20 mouse cellular contexts compared by ENCODE assay signal in the genomic region with DNA sequence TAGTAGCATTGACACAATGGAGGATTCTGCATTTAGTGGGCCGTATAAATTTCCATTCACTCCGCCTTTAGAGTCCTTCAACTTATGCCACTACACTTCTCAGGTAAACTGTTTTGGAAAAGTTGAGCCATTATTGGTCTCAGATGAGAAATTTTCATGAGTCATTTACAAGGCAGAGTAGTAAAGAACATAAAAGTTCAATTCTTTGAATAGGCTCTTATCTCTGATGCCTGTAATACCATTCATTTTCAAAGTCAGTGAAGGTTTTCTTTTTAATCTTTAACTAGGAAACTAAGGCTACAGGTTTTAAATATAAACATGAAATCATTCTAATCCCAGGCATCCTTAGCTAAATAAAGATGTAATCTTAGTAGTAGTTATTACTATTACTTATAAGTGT.
"Had no signal": no experiment of that assay in that cellular context is flagged by ENCODE, and none has a peak within 500 bp of the region (broad histone marks: within the 10 kb centered on the region; RNA-seq: fewer than 3 reads in every experiment).

No protein-coding gene starts in this region.

- ATAC-seq: midbrain, embryonic 13.5 days; midbrain, embryonic 15.5 days had no signal

- H3K4me3 ChIP-seq: midbrain, embryonic 10.5 days; midbrain, embryonic 13.5 days; midbrain, embryonic 15.5 days; myocyte; neural tube, embryonic 13.5 days; neural tube, embryonic 15.5 days; stomach, embryonic 15.5 days had no signal

- DNase-seq: lung, adult 18-20 months; lung, embryonic 14.5 days; lung, postnatal 10 days; lung, postnatal 4 days; retina, postnatal 1 day; right cerebral cortex, adult 18-20 months; right cerebral cortex, postnatal 25 days; right cerebral cortex, postnatal 4 days; spleen, adult 18-20 months; thymus, adult 2 months; thymus, postnatal 25 days; thymus, postnatal 4 days had no signal

- H3K4me1 ChIP-seq: midbrain, embryonic 10.5 days; midbrain, embryonic 13.5 days; midbrain, embryonic 15.5 days; neural tube, embryonic 13.5 days; neural tube, embryonic 15.5 days; stomach, embryonic 15.5 days had no signal

- H3K27me3 ChIP-seq: midbrain, embryonic 13.5 days; midbrain, embryonic 15.5 days; neural tube, embryonic 13.5 days; neural tube, embryonic 15.5 days; stomach, embryonic 15.5 days had no signal

- H3K9me3 ChIP-seq: midbrain, embryonic 10.5 days; midbrain, embryonic 13.5 days; midbrain, embryonic 15.5 days; neural tube, embryonic 13.5 days; neural tube, embryonic 15.5 days; stomach, embryonic 15.5 days had no signal

- H3K27ac ChIP-seq: midbrain, embryonic 10.5 days; midbrain, embryonic 13.5 days; midbrain, embryonic 15.5 days; neural tube, embryonic 13.5 days; neural tube, embryonic 15.5 days; stomach, embryonic 15.5 days; stomach, postnatal 0 days had no signal

- H3K9ac ChIP-seq: lung, embryonic 14.5 days; midbrain, embryonic 13.5 days; midbrain, embryonic 15.5 days; neural tube, embryonic 13.5 days; neural tube, embryonic 15.5 days; stomach, embryonic 15.5 days had no signal

- H3K4me2 ChIP-seq: lung, embryonic 14.5 days; midbrain, embryonic 13.5 days; midbrain, embryonic 15.5 days; neural tube, embryonic 13.5 days; neural tube, embryonic 15.5 days; stomach, embryonic 15.5 days had no signal
